Mouse (Mus musculus): ENCODE measurements at regions not wholly inside any gene's neighbourhood (a gene's known extent, or its start where the extent isn't known, plus 50 kb on each side); places are given as distances from the start of the nearest gene placed in this dataset.
A peak's percentile ranks its signal among the peaks of the same experiment; 100 is the strongest.

DNA sequence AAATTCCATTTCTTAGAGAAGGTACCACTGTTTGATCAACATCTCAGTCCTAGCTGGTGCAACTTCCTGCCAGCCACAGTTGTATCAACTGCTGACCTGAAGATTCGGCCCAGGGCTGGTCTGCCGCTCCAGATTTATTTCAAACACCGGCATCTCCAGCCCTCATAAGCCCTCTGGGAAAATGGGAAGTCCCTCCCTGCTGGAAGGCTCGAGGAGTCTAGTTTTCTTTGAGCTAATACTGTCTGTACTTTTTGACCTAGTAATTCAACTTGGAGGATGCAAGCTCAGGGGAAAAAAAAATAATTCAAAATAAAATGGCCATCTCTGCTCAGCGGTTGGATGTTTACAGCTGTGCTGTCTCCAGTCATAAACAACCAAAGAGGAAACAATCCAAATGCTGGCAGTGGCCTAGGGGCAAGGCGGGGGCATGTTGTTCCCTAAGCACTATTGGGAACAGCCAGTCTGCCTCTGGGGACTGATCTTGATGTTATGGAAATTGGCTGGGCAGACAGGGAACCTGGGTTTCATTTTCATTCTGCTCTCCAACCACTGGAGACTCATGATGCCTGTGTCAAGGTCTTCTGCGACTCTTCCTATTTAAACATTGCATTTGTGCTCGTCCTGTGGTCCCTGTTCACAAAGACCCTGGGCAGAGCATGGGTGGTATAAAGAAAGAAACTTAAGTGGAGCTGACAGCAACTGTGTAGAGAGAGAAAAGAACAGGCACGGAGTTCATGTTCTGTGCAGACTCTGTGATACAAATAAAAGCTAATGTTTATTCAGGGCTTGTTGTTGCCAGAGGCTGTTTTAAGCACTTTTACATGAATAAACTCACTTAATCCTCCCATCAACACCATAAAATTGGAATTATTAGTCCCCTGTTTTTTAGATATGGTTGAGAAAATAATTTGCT, 179.8 kb upstream of the Fggy start:
- no peak overlapping the region for H3K9ac ChIP-seq (replicated peaks; ENCODE audit: low read length)
- H3K4me2 ChIP-seq (ENCODE audit: low read length): no peak overlapping the region
- no peak overlapping the region for H3K4me3 ChIP-seq (replicated peaks; ENCODE audit: low read depth, low read length)
- ATAC-seq (ENCODE audit: low FRiP score, low TSS enrichment) (no peak), DNase-seq (peak; percentile 19)
- 55% methylated on average over 9 of the region's 9 CpGs for WGBS
- no peaks in the 10 kb centered on the region for H3K27me3 ChIP-seq (ENCODE audit: control insufficient read depth, insufficient read depth, low read length)
- H3K9me3 ChIP-seq (ENCODE audit: control insufficient read depth, low read length): no peaks in the 10 kb centered on the region
- H3K27ac ChIP-seq (replicated peaks; ENCODE audit: low read depth, low read length): no peak overlapping the region
- no peaks in the 10 kb centered on the region for H3K36me3 ChIP-seq (ENCODE audit: control insufficient read depth, insufficient read depth, low read length)
- H3K4me1 ChIP-seq (ENCODE audit: control insufficient read depth, insufficient read depth, low read length): no peaks in the 10 kb centered on the region; the same call in 1 of the 2 replicates

DNA sequence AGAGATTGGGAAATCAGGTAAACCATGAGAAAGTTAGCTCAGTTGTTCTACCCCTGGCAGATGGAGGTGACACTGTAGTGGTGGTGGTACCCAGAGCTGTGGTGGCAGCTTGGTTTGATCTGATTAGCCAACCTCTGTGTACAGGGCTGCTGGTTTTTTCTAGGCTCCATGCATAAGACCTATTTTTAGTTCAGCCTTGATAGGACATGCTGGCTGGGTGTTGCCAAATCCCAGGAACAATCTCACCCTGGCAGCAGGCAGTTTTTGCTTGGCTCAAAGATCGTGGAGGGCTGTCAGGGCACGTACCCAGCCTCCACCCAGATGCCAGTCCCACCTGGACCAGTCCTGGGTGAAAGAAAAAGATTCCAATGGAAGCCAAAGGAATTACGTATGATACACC, 178.7 kb upstream of the Fggy start:
- Histone ChIP-seq H3K27me3 (ENCODE audit: control insufficient read depth, insufficient read depth, low read length) (no peaks in the 10 kb centered on the region), H3K9ac (replicated peaks; ENCODE audit: low read length) (no peak overlapping the region), H3K4me3 (replicated peaks; ENCODE audit: low read depth, low read length) (no peak overlapping the region), H3K9me3 (ENCODE audit: control insufficient read depth, low read length) (no peaks in the 10 kb centered on the region), H3K36me3 (ENCODE audit: control insufficient read depth, insufficient read depth, low read length) (no peaks in the 10 kb centered on the region), H3K4me1 (ENCODE audit: control insufficient read depth, insufficient read depth, low read length) (no peaks in the 10 kb centered on the region; the same call in 1 of the 2 replicates), H3K27ac (replicated peaks; ENCODE audit: low read depth, low read length) (no peak overlapping the region), H3K4me2 (ENCODE audit: low read length) (no peak overlapping the region)
- no peak for ATAC-seq (ENCODE audit: low FRiP score, low TSS enrichment)
- DNase-seq: no peak
- 93% methylated on average over 3 of the region's 3 CpGs for WGBS

DNA sequence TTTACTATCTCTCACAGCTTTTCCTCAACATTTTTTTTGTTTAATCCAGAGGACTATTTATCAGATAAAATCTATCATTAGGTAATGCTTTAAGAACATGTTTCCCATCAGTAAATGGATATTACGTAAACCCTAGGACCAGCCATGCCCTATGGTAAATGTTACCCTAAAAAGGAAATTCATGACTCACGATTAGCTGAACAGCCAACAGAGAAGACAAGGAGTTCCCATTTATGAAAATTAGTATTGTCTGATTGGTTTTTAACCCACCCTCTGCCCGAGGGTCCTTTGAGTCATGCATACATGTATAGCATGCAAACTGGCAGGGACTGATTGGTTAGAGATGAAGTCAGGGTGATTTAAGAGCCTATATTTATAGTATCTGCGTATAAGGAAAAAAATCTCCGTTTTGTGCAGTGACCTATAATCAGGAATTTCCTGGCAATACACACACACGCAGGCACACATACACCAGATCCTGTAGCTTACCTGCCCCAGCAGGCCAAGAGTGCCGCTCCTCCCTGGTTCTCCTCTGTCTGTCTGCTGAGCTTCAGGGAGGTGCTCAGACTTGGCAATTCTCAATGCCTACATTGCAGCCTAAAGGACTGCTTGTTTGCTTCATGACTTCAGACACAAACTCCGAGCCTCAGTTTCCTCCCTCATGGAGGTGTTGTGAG, 174.0 kb upstream of the Fggy start:
- Histone ChIP-seq H3K9ac (replicated peaks; ENCODE audit: low read length) (no peak overlapping the region), H3K4me2 (ENCODE audit: low read length) (no peak overlapping the region), H3K36me3 (ENCODE audit: control insufficient read depth, insufficient read depth, low read length) (no peaks in the 10 kb centered on the region), H3K4me3 (replicated peaks; ENCODE audit: low read depth, low read length) (no peak overlapping the region), H3K27ac (replicated peaks; ENCODE audit: low read depth, low read length) (no peak overlapping the region), H3K9me3 (ENCODE audit: control insufficient read depth, low read length) (no peaks in the 10 kb centered on the region), H3K4me1 (ENCODE audit: control insufficient read depth, insufficient read depth, low read length) (no peaks in the 10 kb centered on the region), H3K27me3 (ENCODE audit: control insufficient read depth, insufficient read depth, low read length) (no peaks in the 10 kb centered on the region)
- WGBS: 91% methylated on average over 8 of the region's 8 CpGs
- ATAC-seq (ENCODE audit: low FRiP score, low TSS enrichment) (no peak), DNase-seq (no peak)

DNA sequence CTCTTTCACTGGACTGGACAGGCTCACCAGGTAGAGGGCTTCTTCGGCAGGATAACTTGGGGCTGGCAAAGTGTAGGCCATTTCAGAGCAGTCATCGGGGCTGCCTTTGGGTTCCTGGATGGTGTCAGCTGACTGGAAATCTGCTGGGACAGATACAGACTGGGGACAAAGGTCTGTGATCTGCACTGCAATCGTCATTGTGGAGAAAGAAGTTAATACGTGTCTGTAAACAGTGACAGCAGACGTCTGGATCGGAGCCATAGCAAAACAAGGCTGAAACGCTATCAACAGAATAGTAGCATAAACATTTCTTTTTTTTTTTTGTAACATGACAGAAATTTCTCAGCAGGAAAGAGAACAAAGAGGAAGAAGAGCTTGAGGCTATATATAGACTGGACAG, 171.8 kb upstream of the Fggy start:
- no peak overlapping the region for H3K27ac ChIP-seq (replicated peaks; ENCODE audit: low read depth, low read length)
- no peak overlapping the region for H3K9ac ChIP-seq (replicated peaks; ENCODE audit: low read length)
- ATAC-seq (ENCODE audit: low FRiP score, low TSS enrichment) (no peak), DNase-seq (no peak)
- no peaks in the 10 kb centered on the region for H3K36me3 ChIP-seq (ENCODE audit: control insufficient read depth, insufficient read depth, low read length)
- 75% methylated on average over 7 of the region's 7 CpGs for WGBS
- H3K9me3 ChIP-seq (ENCODE audit: control insufficient read depth, low read length): no peaks in the 10 kb centered on the region
- H3K27me3 ChIP-seq (ENCODE audit: control insufficient read depth, insufficient read depth, low read length): no peaks in the 10 kb centered on the region
- no peaks in the 10 kb centered on the region for H3K4me1 ChIP-seq (ENCODE audit: control insufficient read depth, insufficient read depth, low read length)
- H3K4me3 ChIP-seq (replicated peaks; ENCODE audit: low read depth, low read length): no peak overlapping the region
- no peak overlapping the region for H3K4me2 ChIP-seq (ENCODE audit: low read length)

DNA sequence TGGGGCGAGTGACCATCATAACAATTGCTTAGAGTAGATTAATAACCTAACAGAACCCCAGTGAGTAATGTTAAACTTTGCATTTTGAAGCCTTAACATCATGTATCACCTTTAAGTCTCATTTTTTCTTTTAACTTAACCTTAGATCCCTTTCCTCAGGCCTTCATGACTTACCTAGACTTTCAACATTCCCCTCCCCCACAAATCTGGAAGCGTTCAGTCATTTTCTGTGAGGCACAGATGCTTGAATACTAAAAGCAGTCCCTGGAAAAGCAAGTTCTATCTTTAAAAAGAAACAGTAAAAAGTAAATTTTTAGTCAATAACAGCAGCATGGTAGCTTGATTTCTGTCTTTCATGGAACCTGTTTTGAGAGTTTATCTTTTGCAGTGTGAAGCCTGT, 171.3 kb upstream of the Fggy start:
- no peak for ATAC-seq (ENCODE audit: low FRiP score, low TSS enrichment)
- no peaks in the 10 kb centered on the region for H3K27me3 ChIP-seq (ENCODE audit: control insufficient read depth, insufficient read depth, low read length)

DNA sequence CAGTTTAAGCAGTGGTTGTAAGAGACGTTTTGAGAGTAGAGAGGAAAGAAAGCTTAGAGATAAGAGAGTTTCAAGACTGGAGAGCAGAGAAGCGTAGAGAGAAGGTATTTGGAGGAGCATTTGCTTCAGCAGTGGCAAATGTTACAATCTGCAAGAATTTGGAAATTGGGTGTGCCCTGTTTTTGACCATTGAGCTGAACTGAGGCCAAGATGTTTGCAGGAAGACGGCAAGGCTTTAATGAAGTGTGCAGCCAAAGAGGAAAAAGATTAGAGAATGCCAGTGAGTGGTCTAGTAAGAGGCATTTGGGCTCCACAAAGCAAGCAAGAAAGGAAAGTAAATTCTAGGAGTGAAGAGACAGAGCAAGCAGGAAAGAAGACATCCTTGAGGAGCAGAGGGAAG, 168.8 kb upstream of the Fggy start:
- Histone ChIP-seq H3K4me3 (replicated peaks; ENCODE audit: low read depth, low read length) (no peak overlapping the region), H3K9ac (replicated peaks; ENCODE audit: low read length) (no peak overlapping the region), H3K9me3 (ENCODE audit: control insufficient read depth, low read length) (no peaks in the 10 kb centered on the region), H3K4me1 (ENCODE audit: control insufficient read depth, insufficient read depth, low read length) (no peaks in the 10 kb centered on the region), H3K27ac (replicated peaks; ENCODE audit: low read depth, low read length) (no peak overlapping the region), H3K27me3 (ENCODE audit: control insufficient read depth, insufficient read depth, low read length) (no peaks in the 10 kb centered on the region), H3K36me3 (ENCODE audit: control insufficient read depth, insufficient read depth, low read length) (no peaks in the 10 kb centered on the region), H3K4me2 (ENCODE audit: low read length) (no peak overlapping the region)
- 68% methylated on average over 3 of the region's 3 CpGs for WGBS
- DNase-seq (no peak), ATAC-seq (ENCODE audit: low FRiP score, low TSS enrichment) (no peak)

More for the DNA sequence above, 171.3 kb upstream of the Fggy start:
- H3K9ac ChIP-seq (replicated peaks; ENCODE audit: low read length): no peak overlapping the region
- WGBS: 64% methylated on average over 2 of the region's 2 CpGs
- no peaks in the 10 kb centered on the region for H3K36me3 ChIP-seq (ENCODE audit: control insufficient read depth, insufficient read depth, low read length)
- H3K4me3 ChIP-seq (replicated peaks; ENCODE audit: low read depth, low read length): no peak overlapping the region
- no peak overlapping the region for H3K4me2 ChIP-seq (ENCODE audit: low read length)
- H3K9me3 ChIP-seq (ENCODE audit: control insufficient read depth, low read length): no peaks in the 10 kb centered on the region
- H3K27ac ChIP-seq (replicated peaks; ENCODE audit: low read depth, low read length): no peak overlapping the region
- DNase-seq: no peak
- H3K4me1 ChIP-seq (ENCODE audit: control insufficient read depth, insufficient read depth, low read length): no peaks in the 10 kb centered on the region

DNA sequence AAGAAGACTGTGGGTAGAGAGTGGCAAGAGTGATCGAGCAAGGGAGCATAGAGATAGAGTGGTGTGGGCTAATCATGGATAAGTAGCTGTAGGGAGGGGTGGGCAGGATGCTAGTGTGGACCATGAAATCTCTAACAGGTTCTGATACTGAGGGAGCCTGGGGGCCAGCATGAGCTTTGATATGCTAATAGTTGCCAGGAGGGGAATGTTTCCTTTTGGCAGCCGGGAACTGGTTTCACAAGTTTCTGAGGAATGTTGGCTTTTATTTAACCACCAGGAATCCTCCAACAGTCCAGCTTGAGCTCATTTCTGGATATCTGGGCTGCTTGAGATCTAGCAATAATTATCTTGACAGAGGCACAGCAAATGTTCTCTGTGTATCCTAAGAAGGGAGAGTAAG, 167.7 kb upstream of the Fggy start:
- H3K9ac ChIP-seq (replicated peaks; ENCODE audit: low read length): no peak overlapping the region

DNA sequence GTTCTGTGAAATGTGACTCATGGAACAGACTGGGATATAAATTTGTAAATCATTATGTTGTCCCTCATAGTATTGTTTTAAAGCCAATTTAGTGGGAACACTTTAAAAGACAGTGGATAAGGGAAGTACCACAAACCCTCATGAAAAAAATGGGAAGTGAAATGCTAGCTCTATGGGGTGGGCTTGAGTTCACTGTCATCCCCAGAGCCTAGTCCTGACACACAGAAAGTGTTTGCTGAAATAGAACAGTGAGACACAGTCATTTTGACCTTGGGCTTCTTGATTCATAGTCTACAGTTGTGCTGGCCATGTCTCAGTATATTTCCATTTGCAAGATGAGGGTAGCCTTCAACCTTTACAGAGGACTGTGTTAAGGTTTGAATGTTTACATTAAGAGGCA, 166.8 kb upstream of the Fggy start:
- DNase-seq: no peak

More for the DNA sequence above, 167.7 kb upstream of the Fggy start:
- peak; percentile 38; the same call in 1 of the 2 replicates for ATAC-seq (ENCODE audit: low FRiP score, low TSS enrichment)
- DNase-seq: peak; percentile 26
- Histone ChIP-seq H3K27me3 (ENCODE audit: control insufficient read depth, insufficient read depth, low read length) (no peaks in the 10 kb centered on the region), H3K27ac (replicated peaks; ENCODE audit: low read depth, low read length) (no peak overlapping the region), H3K4me1 (ENCODE audit: control insufficient read depth, insufficient read depth, low read length) (no peaks in the 10 kb centered on the region), H3K4me2 (ENCODE audit: low read length) (no peak overlapping the region), H3K4me3 (replicated peaks; ENCODE audit: low read depth, low read length) (no peak overlapping the region), H3K9me3 (ENCODE audit: control insufficient read depth, low read length) (no peaks in the 10 kb centered on the region), H3K36me3 (ENCODE audit: control insufficient read depth, insufficient read depth, low read length) (no peaks in the 10 kb centered on the region)
- WGBS: 38% methylated on average over 2 of the region's 2 CpGs

DNA sequence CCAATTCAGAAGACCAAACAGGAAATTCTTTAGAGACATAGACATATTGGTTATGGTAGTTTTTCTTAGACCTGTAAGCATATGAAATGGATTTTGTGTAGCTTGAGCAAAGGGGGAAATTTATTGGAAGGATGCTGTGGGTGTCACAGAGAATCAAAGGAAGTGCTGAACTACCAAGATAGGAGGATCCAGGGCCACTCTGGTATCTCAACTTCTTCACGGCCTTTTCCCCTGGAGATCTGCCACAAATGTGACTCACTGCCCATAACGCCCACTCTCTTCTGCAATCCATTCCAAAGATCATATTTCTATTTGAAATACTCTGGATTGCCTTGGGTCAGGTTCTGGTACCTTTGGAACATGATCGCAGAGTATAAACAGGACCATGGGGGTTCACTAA, 161.6 kb upstream of the Fggy start:
- no peak overlapping the region for H3K9ac ChIP-seq (replicated peaks; ENCODE audit: low read length)
- H3K36me3 ChIP-seq (ENCODE audit: control insufficient read depth, insufficient read depth, low read length): no peaks in the 10 kb centered on the region
- H3K4me2 ChIP-seq (ENCODE audit: low read length): no peak overlapping the region
- ATAC-seq (ENCODE audit: low FRiP score, low TSS enrichment): no peak
- H3K27me3 ChIP-seq (ENCODE audit: control insufficient read depth, insufficient read depth, low read length): no peaks in the 10 kb centered on the region
- WGBS: 97% methylated on average over 3 of the region's 3 CpGs
- DNase-seq: no peak
- no peaks in the 10 kb centered on the region for H3K9me3 ChIP-seq (ENCODE audit: control insufficient read depth, low read length)
- no peaks in the 10 kb centered on the region for H3K4me1 ChIP-seq (ENCODE audit: control insufficient read depth, insufficient read depth, low read length)
- H3K4me3 ChIP-seq (replicated peaks; ENCODE audit: low read depth, low read length): no peak overlapping the region
- H3K27ac ChIP-seq (replicated peaks; ENCODE audit: low read depth, low read length): no peak overlapping the region

More for the DNA sequence above, 166.8 kb upstream of the Fggy start:
- H3K9me3 ChIP-seq (ENCODE audit: control insufficient read depth, low read length): no peaks in the 10 kb centered on the region
- no peaks in the 10 kb centered on the region for H3K27me3 ChIP-seq (ENCODE audit: control insufficient read depth, insufficient read depth, low read length)
- H3K36me3 ChIP-seq (ENCODE audit: control insufficient read depth, insufficient read depth, low read length): no peaks in the 10 kb centered on the region
- H3K27ac ChIP-seq (replicated peaks; ENCODE audit: low read depth, low read length): no peak overlapping the region
- no peaks in the 10 kb centered on the region for H3K4me1 ChIP-seq (ENCODE audit: control insufficient read depth, insufficient read depth, low read length)
- H3K9ac ChIP-seq (replicated peaks; ENCODE audit: low read length): no peak overlapping the region
- no peak overlapping the region for H3K4me2 ChIP-seq (ENCODE audit: low read length)
- no peak for ATAC-seq (ENCODE audit: low FRiP score, low TSS enrichment)
- H3K4me3 ChIP-seq (replicated peaks; ENCODE audit: low read depth, low read length): no peak overlapping the region

All from midbrain, embryonic 14.5 days (tissue).